ENCODE assay signal across 20 mouse cellular contexts in genomic region chr16:50846505-50846904, GRCm38 (mm10).
DNase-seq lines count a peak whose midpoint lies in the region; ATAC-seq lines count a peak whose summit lies in the region.
"Had no signal": no experiment of that assay in that cellular context is flagged by ENCODE, and none has a peak within 500 bp of the region (broad histone marks: within the 10 kb centered on the region; RNA-seq: fewer than 3 reads in every experiment).

No protein-coding gene starts in this region.

- H3K4me1 ChIP-seq in limb, embryonic 11.5 days (ENCODE audit: control insufficient read depth, insufficient read depth, low read length) = no peaks in the 10 kb centered on the region
- H3K4me1 ChIP-seq in limb, embryonic 10.5 days = peaks cover 5% of the 10 kb centered on the region
- H3K4me1 ChIP-seq in limb, embryonic 12.5 days (replicated peaks) = peaks cover 6% of the 10 kb centered on the region; the same call in 1 of the 2 replicates
- H3K4me1 ChIP-seq: heart, embryonic 12.5 days; intestine, embryonic 15.5 days had no signal

- WGBS in limb, embryonic 11.5 days = 59% methylated on average over 4 of the region's 4 CpGs
- WGBS in limb, embryonic 10.5 days = 63% methylated on average over 4 of the region's 4 CpGs
- 33% methylated on average over 4 of the region's 4 CpGs for WGBS in limb, embryonic 12.5 days

- H3K4me3 ChIP-seq in limb, embryonic 11.5 days (ENCODE audit: low read depth, low read length) = no peak overlapping the region
- no peak overlapping the region for H3K4me3 ChIP-seq in limb, embryonic 10.5 days
- no peak overlapping the region for H3K4me3 ChIP-seq in limb, embryonic 12.5 days (replicated peaks)
- H3K4me3 ChIP-seq: forebrain, embryonic 15.5 days; heart, embryonic 12.5 days; hindbrain, embryonic 13.5 days; intestine, embryonic 15.5 days had no signal

- H3K9ac ChIP-seq in limb, embryonic 11.5 days (ENCODE audit: low read length) = no peak overlapping the region
- H3K9ac ChIP-seq in limb, embryonic 12.5 days (replicated peaks) = no peak overlapping the region
- H3K9ac ChIP-seq: forebrain, embryonic 15.5 days; heart, embryonic 12.5 days; hindbrain, embryonic 13.5 days; intestine, embryonic 15.5 days had no signal

- H3K9me3 ChIP-seq in limb, embryonic 11.5 days (ENCODE audit: control insufficient read depth, low read length) = no peaks in the 10 kb centered on the region
- H3K9me3 ChIP-seq in limb, embryonic 10.5 days (replicated peaks) = no peaks in the 10 kb centered on the region
- no peaks in the 10 kb centered on the region for H3K9me3 ChIP-seq in limb, embryonic 12.5 days
- H3K9me3 ChIP-seq: forebrain, embryonic 15.5 days; heart, embryonic 12.5 days; hindbrain, embryonic 13.5 days; intestine, embryonic 15.5 days had no signal

- H3K27ac ChIP-seq in limb, embryonic 11.5 days (replicated peaks; ENCODE audit: low read depth, low read length) = no peak overlapping the region
- no peak overlapping the region for H3K27ac ChIP-seq in limb, embryonic 10.5 days
- no peak overlapping the region for H3K27ac ChIP-seq in limb, embryonic 12.5 days
- H3K27ac ChIP-seq: forebrain, embryonic 15.5 days; hindbrain, embryonic 13.5 days; hindbrain, postnatal 0 days; intestine, embryonic 15.5 days had no signal

- no peak overlapping the region for H3K4me2 ChIP-seq in limb, embryonic 11.5 days (ENCODE audit: low read depth, severe bottlenecking)
- no peak overlapping the region for H3K4me2 ChIP-seq in limb, embryonic 12.5 days
- H3K4me2 ChIP-seq: forebrain, embryonic 15.5 days; heart, embryonic 12.5 days; hindbrain, embryonic 13.5 days; intestine, embryonic 15.5 days had no signal

- no peaks in the 10 kb centered on the region for H3K27me3 ChIP-seq in limb, embryonic 11.5 days (ENCODE audit: control insufficient read depth, insufficient read depth, low read length)
- H3K27me3 ChIP-seq in limb, embryonic 10.5 days (ENCODE audit: low read depth, poor library complexity, severe bottlenecking) = no peaks in the 10 kb centered on the region
- H3K27me3 ChIP-seq in limb, embryonic 12.5 days = 0 out of 2 replicates have a peak, but pooled peaks cover 2% of the 10 kb centered on the region
- H3K27me3 ChIP-seq: forebrain, embryonic 15.5 days; heart, embryonic 12.5 days; hindbrain, embryonic 13.5 days; intestine, embryonic 15.5 days had no signal

- no peaks in the 10 kb centered on the region for H3K36me3 ChIP-seq in limb, embryonic 11.5 days (ENCODE audit: control insufficient read depth, insufficient read depth, low read length)
- H3K36me3 ChIP-seq in limb, embryonic 10.5 days = no peaks in the 10 kb centered on the region
- no peaks in the 10 kb centered on the region for H3K36me3 ChIP-seq in limb, embryonic 12.5 days
- H3K36me3 ChIP-seq: forebrain, embryonic 15.5 days; heart, embryonic 12.5 days; hindbrain, embryonic 13.5 days; intestine, embryonic 15.5 days had no signal

- DNase-seq in embryo, embryonic 10.5 days (ENCODE audit: low spot score) = peak; percentile 24
- no peak for DNase-seq in embryo, embryonic 10 days (ENCODE audit: low spot score)
- DNase-seq in limb, embryonic 11.5 days (ENCODE audit: low spot score) = no peak
- DNase-seq in limb, embryonic 10.5 days (ENCODE audit: low spot score) = no peak
- peak; percentile 59 for DNase-seq in mesoderm, embryonic 11.5 days (ENCODE audit: low read depth, low spot score)
- no peak for DNase-seq in spleen, postnatal 10 days (ENCODE audit: low spot score in 2 of 2)
- no peak for DNase-seq in adrenal gland, postnatal 14 days
- DNase-seq: adrenal gland, postnatal 25 days; B cell, adult 2 months; cerebellum, adult 2 months; cerebellum, postnatal 10 days; gastrocnemius, postnatal 14 days; heart, postnatal 36 days; kidney, adult 18-20 months had no signal

- peak; percentile 19; the same call in 1 of the 2 replicates for ATAC-seq in limb, embryonic 11.5 days (ENCODE audit: insufficient number of reproducible peaks, low FRiP score, low TSS enrichment, low read depth)
- peak; percentile 46 for ATAC-seq in limb, embryonic 12.5 days (ENCODE audit: insufficient number of reproducible peaks, insufficient read depth, low FRiP score, low TSS enrichment, low read depth)
- ATAC-seq: forebrain, embryonic 15.5 days; hindbrain, postnatal 0 days; intestine, embryonic 15.5 days had no signal

Comparison
In these comparisons a context has a peak if more than half of its experiments do, and no peak if none do; other contexts are left out.
1. DNase-seq: peak in embryo, embryonic 10.5 days (single experiment) and mesoderm, embryonic 11.5 days (single experiment); none in embryo, embryonic 10 days (single experiment), limb, embryonic 11.5 days (single experiment), limb, embryonic 10.5 days (single experiment), spleen, postnatal 10 days (0 of 2) and adrenal gland, postnatal 14 days (single experiment).